Mouse (Mus musculus) brain, embryonic 14.5 days (tissue): Measurements from ENCODE around the gene Tns2.

Source experiments
- CTCF ChIP-seq: fragments of 200-500 bp; IDR thresholded peaks from 2 replicates; pipeline ENCODE4 v1.5.1; 2012; ENCODE audit warnings: inconsistent platforms, mild to moderate bottlenecking, moderate library complexity, borderline replicate concordance; ENCODE audit not compliant: insufficient read depth, insufficient read length; ENCODE audit errors: extremely low read depth
- POLR2A ChIP-seq: fragments of 200-500 bp; IDR thresholded peaks from 2 replicates; pipeline ENCODE4 v1.6.1; 2012; ENCODE audit warnings: mild to moderate bottlenecking, inconsistent platforms, borderline replicate concordance; ENCODE audit not compliant: poor library complexity, insufficient read depth, insufficient read length, severe bottlenecking; ENCODE audit errors: extremely low read depth

DNA sequence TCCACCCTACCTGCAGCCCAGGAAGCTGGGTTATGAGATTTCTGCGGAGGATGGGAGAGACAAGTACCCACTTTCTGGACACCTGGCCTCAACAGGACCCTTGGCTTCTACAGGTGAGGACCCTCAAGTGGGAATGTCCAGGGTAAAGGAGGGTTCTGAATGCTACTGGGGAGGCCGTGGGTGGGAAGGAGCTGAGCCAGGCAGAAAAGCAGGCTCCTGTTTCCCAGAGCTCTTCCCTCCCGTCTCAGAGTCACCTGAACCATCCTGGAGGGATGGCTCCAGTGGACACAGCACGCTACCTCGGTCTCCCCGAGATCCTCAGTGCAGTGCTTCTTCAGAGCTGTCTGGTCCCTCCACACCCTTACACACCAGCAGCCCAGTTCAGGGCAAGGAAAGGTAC lies 12.0 kb downstream of the Tns2 start:
- TF ChIP-seq CTCF, result no peak
- TF ChIP-seq POLR2A, result no peak
